Mouse (Mus musculus) liver, embryonic 14.5 days (tissue): Measurements from ENCODE around the gene Gm5475. TPM values are rescaled to one million over a fixed set of nuclear protein-coding genes. Genes with fewer than 3 reads are reported as not detected.

Experiments used
- ATAC-seq: fragments of 200-750 bp; cut with Nextera tagmentation; 2 replicates; pipeline ENCODE4 v1.8.0; 2017; ENCODE audit warnings: moderate number of reproducible peaks, mild to moderate bottlenecking, moderate library complexity; ENCODE audit not compliant: insufficient read depth
- DNase-seq, 3 experiments: peaks; one replicate each; pipeline ENCODE4 v3.0.0-alpha.2; 2012 to 2013; ENCODE audit warnings: low read depth in 3 of 3, low spot score in 3 of 3
- H3K27ac ChIP-seq: fragments of 300-500 bp; sonication (generic); 2 replicates; pipeline ENCODE4 v1.5.1; 2014; ENCODE audit warnings: moderate library complexity, mild to moderate bottlenecking, control low read depth, inconsistent platforms
- H3K27me3 ChIP-seq: fragments of 300-500 bp; sonication (generic); 2 replicates; pipeline ENCODE4 v1.6.1; 2014; ENCODE audit warnings: mild to moderate bottlenecking, low read length, moderate library complexity; ENCODE audit not compliant: control insufficient read depth, insufficient read depth
- H3K36me3 ChIP-seq: fragments of 300-500 bp; sonication (generic); replicated peaks from 2 replicates; pipeline ENCODE4 v1.6.1; 2014; ENCODE audit warnings: low read depth; ENCODE audit not compliant: control insufficient read depth, insufficient read depth
- H3K4me1 ChIP-seq, 2 experiments: fragments of 200-500 bp in 1 of 2; fragments of 300-500 bp in 1 of 2; sonication (generic) in 1 of 2; replicated peaks; 2 replicates each; pipeline ENCODE4 v1.6.1; 2012 to 2014; ENCODE audit warnings: antibody characterized with exemption in 1 of 2, inconsistent platforms in 1 of 2, low read length in 1 of 2; ENCODE audit not compliant: control insufficient read depth in 2 of 2, insufficient read depth in 2 of 2
- H3K4me2 ChIP-seq: fragments of 300-500 bp; sonication (generic); 2 replicates; pipeline ENCODE4 v1.6.1; 2014; ENCODE audit warnings: low read depth, mild to moderate bottlenecking, control low read depth, moderate library complexity
- H3K4me3 ChIP-seq, 2 experiments: fragments of 200-500 bp in 1 of 2; fragments of 300-500 bp in 1 of 2; sonication (generic) in 1 of 2; 2 replicates each; pipeline ENCODE4 v1.5.1; 2012 to 2014; ENCODE audit warnings: low read depth in 2 of 2, low read length in 2 of 2, mild to moderate bottlenecking in 2 of 2, control low read depth in 1 of 2, inconsistent platforms in 1 of 2, moderate library complexity in 1 of 2; ENCODE audit not compliant: insufficient read depth in 1 of 2
- H3K9ac ChIP-seq: fragments of 300-500 bp; sonication (generic); replicated peaks from 2 replicates; pipeline ENCODE4 v1.6.1; 2014; ENCODE audit warnings: mild to moderate bottlenecking, control low read depth, moderate library complexity
- H3K9me3 ChIP-seq: fragments of 300-500 bp; sonication (generic); 2 replicates; pipeline ENCODE4 v1.6.1; 2016; ENCODE audit warnings: low read length, mixed read lengths; ENCODE audit not compliant: control insufficient read depth
- CTCF ChIP-seq: IDR thresholded peaks from 2 replicates; pipeline ENCODE4 v1.5.1; 2016; ENCODE audit warnings: antibody characterized with exemption, low read depth, control low read depth
- EP300 ChIP-seq: IDR thresholded peaks from 2 replicates; pipeline ENCODE4 v1.6.1; 2016; ENCODE audit warnings: antibody characterized with exemption, low read depth
- WGBS: fragments of 180-500 bp; shearing (Covaris S2); extraction: QIAGEN DNeasy Blood & Tissue Kit; methylation state at CpG from one replicate; pipeline ENCODE4 v1.1.7; 2014; ENCODE audit not compliant: insufficient replicate concordance; 5-methylcytosine and 5-hydroxymethylcytosine counted together
- polyA plus RNA-seq, 2 experiments: library from polyadenylated mRNA; depleted of rRNA in 1 of 2; stranded (reverse) in 1 of 2; unstranded in 1 of 2; fragments of >200 nt; fragmentation: Nextera tagmentation in 1 of 2; extraction: Ambion mirVana in 1 of 2; gene quantifications; 2 replicates each; pipeline versions ENCODE4 v1.2.1 to v1.2.3; 2012 to 2014

Gm5475 gene
- polyA plus RNA-seq, 2 experiments = 0.01 TPM; not detected in 1

GRCm38 (mm10) chr15:100468295-100469188 is 46.6 kb downstream of the Gm5475 start, which contains the start of gene Letmd1:
Letmd1 (plus strand) TSS chr15:100469023.
- WGBS = 1% methylated on average over 80 of the region's 84 CpGs
- Histone ChIP-seq H3K4me2 (peak within 1 kb of the TSS; percentile 78), H3K4me3 (peak within 1 kb of the TSS; percentile 66 to 84), H3K27ac (no peak within 1 kb of the TSS), H3K9ac (peak within 1 kb of the TSS; percentile 71), H3K27me3 (no peaks in the 10 kb centered on the region), H3K9me3 (no peaks in the 10 kb centered on the region), H3K36me3 (no peaks in the 10 kb centered on the region), H3K4me1 (peaks cover 5 to 15% of the 10 kb centered on the region in 2 experiments)
- ATAC-seq (peak; percentile 87), DNase-seq (peak; percentile 49 to 59 (median 56))
- TF ChIP-seq EP300 = no peak
- TF ChIP-seq CTCF = peak; percentile 74

DNA sequence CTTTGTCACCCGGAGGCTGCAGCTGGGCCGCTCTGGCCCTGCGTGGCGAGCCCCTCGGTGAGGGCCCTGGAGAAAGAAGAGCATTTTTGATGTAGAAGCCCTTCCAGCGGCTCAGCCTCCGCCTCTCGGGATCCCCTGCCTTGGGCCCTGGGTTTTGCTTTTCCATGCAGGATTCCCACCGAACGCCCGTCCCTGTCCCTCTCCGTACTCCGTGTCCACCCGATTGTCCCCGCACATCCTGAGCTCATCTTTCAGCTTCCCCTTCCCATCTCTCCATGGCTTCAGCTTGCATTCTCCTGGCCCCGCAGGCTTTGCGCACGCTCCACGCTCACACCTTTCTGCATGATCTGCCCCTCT is 47.2 kb downstream of the Gm5475 start:
- Histone ChIP-seq H3K27ac (no peak overlapping the region), H3K4me3 (peak overlapping the region; percentile 66 to 84), H3K4me2 (peak overlapping the region; percentile 78), H3K4me1 (peaks cover 5 to 15% of the 10 kb centered on the region in 2 experiments), H3K27me3 (no peaks in the 10 kb centered on the region), H3K9ac (peak overlapping the region; percentile 71), H3K9me3 (no peaks in the 10 kb centered on the region), H3K36me3 (no peaks in the 10 kb centered on the region)
- ATAC-seq (peak; percentile 16; the same call in 1 of the 2 replicates), DNase-seq (no peak)
- under 1% methylated on average over 19 of the region's 19 CpGs for WGBS
- TF ChIP-seq EP300 (no peak), CTCF (no peak)

- Histone ChIP-seq H3K36me3 (no peaks in the 10 kb centered on the region), H3K27ac (no peak overlapping the region), H3K9me3 (no peaks in the 10 kb centered on the region), H3K4me1 (peaks cover 5 to 15% of the 10 kb centered on the region in 2 experiments), H3K4me3 (peak overlapping the region in 1 of 2 experiments; percentile 66; a peak in 2 of 4 replicates), H3K27me3 (no peaks in the 10 kb centered on the region), H3K9ac (no peak overlapping the region), H3K4me2 (peak overlapping the region; percentile 78)
- no peak for ATAC-seq
- no peak for DNase-seq
- no peak for TF ChIP-seq CTCF
- TF ChIP-seq EP300 = no peak
- WGBS = 41% methylated on average over 10 of the region's 10 CpGs
Measured at GRCm38 (mm10) chr15:100470037-100470436, 48.1 kb downstream of the Gm5475 start.

DNA sequence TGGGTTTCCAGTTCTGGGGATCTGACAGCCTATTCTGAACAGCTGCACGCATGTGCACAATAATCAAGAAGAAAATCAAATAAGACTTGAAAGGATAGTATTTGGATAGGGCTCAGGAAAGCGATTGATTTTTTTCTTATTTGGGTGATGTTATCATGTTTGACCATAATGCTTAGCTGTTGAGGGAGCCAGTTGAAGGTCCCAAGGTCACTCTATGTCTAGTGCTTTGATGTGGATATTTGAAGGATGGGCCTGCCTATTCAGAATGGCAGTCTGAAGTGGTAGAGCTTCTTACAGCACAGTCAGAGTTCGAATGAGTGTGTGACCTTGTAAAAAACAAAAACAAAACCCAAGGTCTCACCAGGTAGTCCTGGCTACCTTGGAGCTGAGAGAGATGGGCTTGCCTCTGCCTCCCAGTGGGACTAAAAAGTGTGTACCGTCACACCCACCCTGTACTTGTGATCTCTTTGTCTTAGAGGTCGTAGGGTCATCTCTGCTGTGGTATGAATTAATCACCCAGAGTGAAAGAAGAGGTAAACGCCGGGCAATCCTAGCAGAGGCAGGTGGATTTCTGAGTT is 52.1 kb downstream of the Gm5475 start:
- WGBS = 71% methylated on average over 7 of the region's 7 CpGs
- ATAC-seq = no peak
- TF ChIP-seq CTCF = no peak
- no peak for TF ChIP-seq EP300
- peaks cover 5 to 11% of the 10 kb centered on the region in 2 experiments for H3K4me1 ChIP-seq
- DNase-seq = no peak
- no peak overlapping the region for H3K9ac ChIP-seq
- H3K4me2 ChIP-seq = no peak overlapping the region
- no peak overlapping the region for H3K4me3 ChIP-seq
- peaks cover 3% of the 10 kb centered on the region for H3K36me3 ChIP-seq
- no peaks in the 10 kb centered on the region for H3K27me3 ChIP-seq
- H3K27ac ChIP-seq = no peak overlapping the region
- no peaks in the 10 kb centered on the region for H3K9me3 ChIP-seq

Other genes starting within 250 kb of the Gm5475 start
- 21.3 and 29.7 TPM in 2 replicates for gene Atf1, start 194.3 kb upstream of the Gm5475 start, polyA plus RNA-seq (2012; rRNA removed)
- gene Atf1, start 194.3 kb upstream of the Gm5475 start, polyA plus RNA-seq (2014; fragmentation: Nextera tagmentation; extraction: Ambion mirVana) = 24.9 and 27.6 TPM in 2 replicates
- gene Tmprss12, start 141.3 kb upstream of the Gm5475 start, polyA plus RNA-seq (2012; rRNA removed) = not detected in 2 replicates
- gene Tmprss12, start 141.3 kb upstream of the Gm5475 start, polyA plus RNA-seq (2014; fragmentation: Nextera tagmentation; extraction: Ambion mirVana) = not detected in 2 replicates
- 19.1 and 22.9 TPM in 2 replicates for gene Mettl7a1, start 118.0 kb upstream of the Gm5475 start, polyA plus RNA-seq (2012; rRNA removed)
- gene Mettl7a1, start 118.0 kb upstream of the Gm5475 start, polyA plus RNA-seq (2014; fragmentation: Nextera tagmentation; extraction: Ambion mirVana) = 4.0 and 4.7 TPM in 2 replicates
- not detected in 2 replicates for gene Mettl7a3, start 87.2 kb upstream of the Gm5475 start, polyA plus RNA-seq (2012; rRNA removed)
- not detected in 2 replicates for gene Mettl7a3, start 87.2 kb upstream of the Gm5475 start, polyA plus RNA-seq (2014; fragmentation: Nextera tagmentation; extraction: Ambion mirVana)
- 0.04 TPM in 1 of 2 replicates, not detected in the other for gene Methig1, start 69.0 kb upstream of the Gm5475 start, polyA plus RNA-seq (2012; rRNA removed)
- 0.09 TPM in 1 of 2 replicates, not detected in the other for gene Methig1, start 69.0 kb upstream of the Gm5475 start, polyA plus RNA-seq (2014; fragmentation: Nextera tagmentation; extraction: Ambion mirVana)
- gene Mettl7a2, start 68.9 kb upstream of the Gm5475 start, polyA plus RNA-seq (2012; rRNA removed) = not detected in 2 replicates
- 0.11 TPM in 1 of 2 replicates, not detected in the other for gene Mettl7a2, start 68.9 kb upstream of the Gm5475 start, polyA plus RNA-seq (2014; fragmentation: Nextera tagmentation; extraction: Ambion mirVana)
- gene Higd1c, start 57.6 kb upstream of the Gm5475 start, polyA plus RNA-seq (2012; rRNA removed) = not detected in 2 replicates
- gene Higd1c, start 57.6 kb upstream of the Gm5475 start, polyA plus RNA-seq (2014; fragmentation: Nextera tagmentation; extraction: Ambion mirVana) = not detected in 2 replicates
- 38.4 and 40.8 TPM in 2 replicates for gene Slc11a2, start 2.9 kb downstream of the Gm5475 start, polyA plus RNA-seq (2012; rRNA removed)
- gene Slc11a2, start 2.9 kb downstream of the Gm5475 start, polyA plus RNA-seq (2014; fragmentation: Nextera tagmentation; extraction: Ambion mirVana) = 37.7 and 38.4 TPM in 2 replicates
- gene Letmd1, start 46.9 kb downstream of the Gm5475 start, polyA plus RNA-seq (2012; rRNA removed) = 15.2 and 18.1 TPM in 2 replicates
- 9.5 and 10.6 TPM in 2 replicates for gene Letmd1, start 46.9 kb downstream of the Gm5475 start, polyA plus RNA-seq (2014; fragmentation: Nextera tagmentation; extraction: Ambion mirVana)
- 0.42 and 0.59 TPM in 2 replicates for gene Csrnp2, start 73.3 kb downstream of the Gm5475 start, polyA plus RNA-seq (2012; rRNA removed)
- 0.58 and 0.78 TPM in 2 replicates for gene Csrnp2, start 73.3 kb downstream of the Gm5475 start, polyA plus RNA-seq (2014; fragmentation: Nextera tagmentation; extraction: Ambion mirVana)
- gene Tfcp2, start 129.9 kb downstream of the Gm5475 start, polyA plus RNA-seq (2012; rRNA removed) = 2.1 and 2.6 TPM in 2 replicates
- gene Tfcp2, start 129.9 kb downstream of the Gm5475 start, polyA plus RNA-seq (2014; fragmentation: Nextera tagmentation; extraction: Ambion mirVana) = 2.5 and 2.6 TPM in 2 replicates
- gene Pou6f1, start 177.8 kb downstream of the Gm5475 start, polyA plus RNA-seq (2012; rRNA removed) = 0.46 and 0.77 TPM in 2 replicates
- gene Pou6f1, start 177.8 kb downstream of the Gm5475 start, polyA plus RNA-seq (2014; fragmentation: Nextera tagmentation; extraction: Ambion mirVana) = 0.19 and 0.39 TPM in 2 replicates
- gene Dazap2, start 193.2 kb downstream of the Gm5475 start, polyA plus RNA-seq (2012; rRNA removed) = 104 and 107 TPM in 2 replicates
- gene Dazap2, start 193.2 kb downstream of the Gm5475 start, polyA plus RNA-seq (2014; fragmentation: Nextera tagmentation; extraction: Ambion mirVana) = 178 and 182 TPM in 2 replicates
- gene Smagp, start 214.8 kb downstream of the Gm5475 start, polyA plus RNA-seq (2012; rRNA removed) = 7.3 TPM in 2 replicates
- gene Smagp, start 214.8 kb downstream of the Gm5475 start, polyA plus RNA-seq (2014; fragmentation: Nextera tagmentation; extraction: Ambion mirVana) = 6.8 and 7.0 TPM in 2 replicates
- 16.5 and 17.5 TPM in 2 replicates for gene Bin2, start 247.4 kb downstream of the Gm5475 start, polyA plus RNA-seq (2012; rRNA removed)
- gene Bin2, start 247.4 kb downstream of the Gm5475 start, polyA plus RNA-seq (2014; fragmentation: Nextera tagmentation; extraction: Ambion mirVana) = 12.7 and 15.2 TPM in 2 replicates